Comparison of ENCODE assay signal across 21 mouse cellular contexts in the genomic region with DNA sequence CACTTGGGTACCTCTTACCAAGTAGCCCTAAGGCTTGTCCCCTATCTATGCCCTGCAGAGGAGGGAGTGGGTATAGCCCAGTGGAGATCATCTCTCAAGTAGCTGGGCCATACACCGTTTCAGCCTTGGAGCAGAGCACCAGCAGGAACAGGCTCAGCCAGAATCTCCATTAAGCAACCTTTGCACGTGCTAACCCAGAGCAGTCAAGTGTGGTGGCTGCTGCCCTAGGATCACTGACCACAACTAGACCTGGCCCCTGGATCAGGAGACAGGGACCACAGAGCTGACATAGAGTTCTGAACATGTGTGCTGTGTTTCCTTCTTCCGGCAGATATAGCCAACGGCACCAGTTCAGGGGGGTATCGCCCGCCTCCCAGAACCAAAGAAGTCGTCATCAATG.
"Had no signal": no experiment of that assay in that cellular context is flagged by ENCODE, and none has a peak within 500 bp of the region (broad histone marks: within the 10 kb centered on the region; RNA-seq: fewer than 3 reads in every experiment).

No protein-coding gene starts in this region.

- H3K36me3 ChIP-seq: intestine, embryonic 15.5 days; limb, embryonic 12.5 days; limb, embryonic 15.5 days; neural tube, embryonic 12.5 days; neural tube, embryonic 15.5 days had no signal

- ATAC-seq: intestine, embryonic 15.5 days; liver, postnatal 0 days; lung, postnatal 0 days had no signal

- H3K4me2 ChIP-seq: intestine, embryonic 15.5 days; limb, embryonic 12.5 days; limb, embryonic 15.5 days; liver, embryonic 11.5 days; lung, embryonic 14.5 days; midbrain, embryonic 11.5 days; neural tube, embryonic 12.5 days; neural tube, embryonic 15.5 days had no signal

- H3K4me1 ChIP-seq: intestine, embryonic 15.5 days; limb, embryonic 12.5 days; limb, embryonic 15.5 days; neural tube, embryonic 12.5 days; neural tube, embryonic 15.5 days had no signal

- H3K4me3 ChIP-seq: intestine, embryonic 15.5 days; limb, embryonic 12.5 days; limb, embryonic 15.5 days; neural tube, embryonic 12.5 days; neural tube, embryonic 15.5 days had no signal

- DNase-seq: left cerebral cortex, postnatal 4 days; liver, postnatal 0 days; lung, embryonic 14.5 days; midbrain, embryonic 14.5 days; right cerebral cortex, adult 18-20 months; right cerebral cortex, postnatal 14 days; right cerebral cortex, postnatal 4 days; thymus, adult 18-20 months; thymus, postnatal 36 days had no signal

- H3K9ac ChIP-seq: intestine, embryonic 15.5 days; limb, embryonic 12.5 days; limb, embryonic 15.5 days; liver, embryonic 14.5 days; liver, postnatal 0 days; lung, embryonic 14.5 days; neural tube, embryonic 12.5 days; neural tube, embryonic 15.5 days had no signal

- H3K9me3 ChIP-seq: intestine, embryonic 15.5 days; limb, embryonic 12.5 days; limb, embryonic 15.5 days; neural tube, embryonic 12.5 days; neural tube, embryonic 15.5 days had no signal

- H3K27ac ChIP-seq: intestine, embryonic 15.5 days; kidney, postnatal 0 days; limb, embryonic 12.5 days; limb, embryonic 15.5 days; liver, embryonic 14.5 days; macrophage; neural tube, embryonic 12.5 days; neural tube, embryonic 15.5 days; stomach, postnatal 0 days had no signal

- H3K27me3 ChIP-seq: intestine, embryonic 15.5 days; limb, embryonic 15.5 days; neural tube, embryonic 12.5 days; neural tube, embryonic 15.5 days had no signal
